Mouse (Mus musculus) heart, postnatal 36 days (tissue): ENCODE data around the gene Atp8b4. TPM values are rescaled to one million over a fixed set of nuclear protein-coding genes. Genes with fewer than 3 reads are reported as not detected.
"Not testable (repeated sequence)": the region's sequence is repeated elsewhere in the genome, so short reads cannot be mapped to it uniquely, and the experiment has no call there.

ENCODE experiments used
- DNase-seq, 2 experiments: peaks; one replicate each; pipeline ENCODE4 v3.0.0; 2021 to 2022
- intact Hi-C: fragments of 180-260 bp; cut with DNase I; formaldehyde crosslinking; loops from one replicate; pipeline ENCODE4 v1.15.1; 2025
- total RNA-seq, 2 experiments: library from RNA; stranded (reverse); gene quantifications; 2 replicates each; pipeline ENCODE4 v1.2.3; 2021

The Atp8b4 gene
- total RNA-seq, 2 experiments from 2014 or later, result 0.42 to 0.79 TPM

DNA sequence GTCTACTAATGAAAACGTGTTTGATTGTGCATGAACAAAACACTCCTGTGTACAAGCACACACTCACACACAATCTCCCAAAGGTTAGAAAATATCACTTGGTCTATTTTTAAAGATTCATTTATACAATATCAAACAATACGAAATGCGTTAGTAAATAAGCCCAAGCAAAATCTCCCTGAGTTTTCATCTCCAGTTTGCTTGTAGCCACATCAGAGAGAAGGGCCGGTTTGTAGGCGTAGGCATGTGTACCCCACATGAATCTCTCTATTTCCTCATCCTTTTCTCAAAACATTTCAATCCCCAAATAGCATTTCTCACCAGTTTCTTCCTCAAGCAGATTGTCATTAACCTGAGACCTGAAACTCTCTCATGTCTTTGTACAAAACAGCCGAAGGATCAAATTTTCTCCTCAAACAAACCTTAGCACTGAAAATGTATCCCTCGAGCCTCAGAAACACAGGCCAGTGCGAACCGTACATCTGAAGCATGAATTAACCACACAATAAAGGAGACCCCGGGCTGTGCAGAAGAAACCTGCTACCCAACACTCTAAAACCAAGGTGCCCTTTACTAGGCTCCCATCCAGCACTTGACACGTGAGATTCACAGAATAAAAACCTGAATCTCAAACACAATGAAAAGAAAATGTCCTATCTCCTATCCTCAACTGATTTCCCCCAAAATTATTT is 1.6 kb downstream of the Atp8b4 start:
- no peak for DNase-seq

DNA sequence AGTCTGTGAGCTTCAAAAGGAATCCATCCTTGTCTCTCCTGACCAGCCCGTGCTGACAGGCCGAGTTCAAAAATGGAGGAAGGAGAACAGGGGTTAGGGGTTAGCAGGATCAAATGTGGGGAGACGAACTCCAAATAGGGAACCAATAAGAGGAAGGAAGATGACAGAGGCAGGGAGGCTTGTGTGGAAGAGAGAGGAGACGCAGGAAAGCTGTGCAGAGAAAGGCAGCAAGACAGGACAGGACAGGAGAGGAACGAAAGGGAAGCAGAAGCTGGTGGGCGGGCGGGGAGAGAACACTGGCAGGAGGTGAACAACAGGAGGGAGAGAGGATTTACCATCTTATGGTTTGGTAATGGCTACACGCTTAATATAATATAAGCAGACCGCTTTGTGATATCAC is 3.6 kb downstream of the Atp8b4 start:
- DNase-seq, result no peak
- intact Hi-C loops, result no loop called here

More for the DNA sequence above, 1.6 kb downstream of the Atp8b4 start:
- intact Hi-C loops, result no loop called here

DNA sequence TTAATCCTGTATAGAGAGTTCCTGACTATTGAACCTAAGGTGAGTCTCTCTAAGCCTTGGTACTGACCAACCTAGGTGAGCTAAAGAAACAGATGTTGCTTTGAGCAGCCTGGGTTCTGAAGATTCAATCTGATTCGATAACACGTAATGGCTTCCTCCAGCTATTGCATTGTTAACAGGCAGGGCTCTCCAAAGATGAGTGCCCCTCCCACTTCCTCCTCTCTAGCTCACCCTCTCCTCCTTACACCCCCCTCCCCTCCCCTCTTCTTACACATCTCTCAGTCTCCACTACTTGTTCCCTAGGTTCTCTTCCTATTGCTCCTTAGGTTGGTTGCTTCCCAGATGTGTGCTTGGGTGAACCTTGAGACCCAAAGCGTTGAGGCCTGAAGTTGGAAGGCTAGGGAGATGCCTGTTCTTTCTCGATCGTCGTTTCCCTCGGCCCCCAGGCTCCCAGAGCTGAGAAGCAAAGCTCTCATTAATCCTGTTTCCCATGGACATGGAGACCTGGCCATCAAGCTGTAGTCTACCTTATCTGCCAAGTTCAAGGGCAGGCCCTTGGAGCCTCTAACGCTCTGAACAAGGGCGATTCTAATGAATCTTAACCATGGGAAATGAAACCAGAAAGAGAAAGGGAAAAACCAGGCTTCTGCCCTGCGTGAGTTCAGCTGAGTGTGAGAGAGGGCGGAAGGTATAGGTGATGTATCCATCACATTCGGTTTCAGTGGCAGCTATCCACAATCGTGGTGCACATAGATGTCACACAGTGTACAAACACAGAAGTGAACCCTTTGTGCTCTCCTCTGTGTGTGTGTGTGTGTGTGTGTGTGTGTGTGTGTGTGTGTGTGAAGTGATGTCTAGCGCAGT is 4.4 kb downstream of the Atp8b4 start:
- DNase-seq, result no peak
- intact Hi-C loops, result no loop called here

DNA sequence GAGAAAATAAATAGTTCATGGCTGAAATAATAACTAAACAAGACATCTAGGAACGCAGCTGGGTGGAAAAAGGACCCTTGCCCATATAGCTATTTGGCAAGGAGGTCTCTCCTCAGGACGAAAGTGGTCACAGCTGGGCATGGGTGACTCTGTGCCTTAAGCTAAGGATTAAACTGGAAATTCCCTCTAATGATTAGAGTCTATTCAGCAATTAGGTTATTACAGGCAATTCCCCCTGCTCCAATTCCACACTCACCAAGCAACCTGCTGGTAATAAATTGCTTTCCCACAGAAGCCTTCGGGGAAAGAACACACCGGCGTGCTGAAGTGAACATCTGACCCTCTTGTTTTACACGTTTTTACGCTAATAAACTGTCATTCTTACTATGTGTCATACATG is 5.2 kb downstream of the Atp8b4 start:
- DNase-seq, result no peak
- intact Hi-C loops, result no loop called here

DNA sequence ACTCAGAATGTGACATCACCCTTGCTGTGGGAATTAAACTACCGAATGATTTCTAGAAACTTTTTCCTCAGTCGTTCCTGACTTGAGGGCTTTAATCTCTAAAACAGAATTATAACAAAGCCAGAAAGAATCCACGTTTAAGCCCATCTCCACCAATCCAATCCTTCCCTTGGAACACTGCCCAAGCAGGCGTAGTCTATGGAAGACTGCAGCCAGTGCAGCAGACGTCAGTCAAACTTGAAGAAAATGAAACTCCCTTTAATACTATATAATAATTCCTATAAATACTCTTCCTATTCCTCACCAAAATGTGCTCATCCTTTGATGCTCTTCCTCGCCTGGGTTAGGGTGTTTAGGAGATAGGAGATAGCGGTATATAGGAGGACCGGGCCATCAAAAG is 7.2 kb downstream of the Atp8b4 start:
- DNase-seq, result no peak
- intact Hi-C loops, result no loop called here

DNA sequence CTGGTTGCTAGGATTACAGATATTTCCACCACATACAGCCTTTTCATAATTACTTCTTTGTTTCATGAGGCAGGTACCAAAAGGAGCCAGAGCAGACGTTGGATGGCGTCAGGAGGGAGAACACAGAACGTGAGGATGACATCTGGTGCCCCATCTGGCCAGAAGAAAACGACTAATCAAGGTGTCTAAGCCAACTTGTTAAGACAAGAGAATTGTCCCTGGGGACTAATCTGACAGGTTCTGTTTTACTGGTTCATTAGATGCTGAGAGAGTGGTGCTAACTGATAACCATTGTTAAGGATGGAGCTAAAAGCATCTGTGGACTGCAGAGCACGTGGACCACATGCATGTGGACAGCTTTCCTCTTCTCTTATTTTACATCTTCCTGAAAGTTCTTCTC is 7.8 kb downstream of the Atp8b4 start:
- intact Hi-C loops, result no loop called here

DNA sequence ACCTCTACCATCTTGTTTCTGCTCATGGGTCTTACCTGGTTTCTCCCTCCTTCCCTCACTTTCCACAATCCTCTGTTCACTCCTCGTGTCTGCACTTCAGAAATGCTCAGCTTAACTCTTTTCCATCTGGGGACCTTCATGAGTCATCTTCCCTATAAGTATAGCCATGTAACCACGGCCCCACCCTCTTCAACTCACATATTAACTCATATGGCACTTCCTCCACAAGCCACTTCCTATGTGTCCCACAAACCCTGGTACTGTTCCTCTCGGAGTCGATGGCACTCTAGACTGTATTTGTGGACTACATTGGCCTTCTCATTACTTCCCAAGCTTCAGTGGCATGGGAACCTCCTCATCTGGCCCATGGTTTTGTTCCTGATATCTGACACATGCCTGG is 9.0 kb downstream of the Atp8b4 start:
- intact Hi-C loops, result no loop called here
- DNase-seq, result no peak

More for the DNA sequence above, 7.8 kb downstream of the Atp8b4 start:
- no peak for DNase-seq

DNA sequence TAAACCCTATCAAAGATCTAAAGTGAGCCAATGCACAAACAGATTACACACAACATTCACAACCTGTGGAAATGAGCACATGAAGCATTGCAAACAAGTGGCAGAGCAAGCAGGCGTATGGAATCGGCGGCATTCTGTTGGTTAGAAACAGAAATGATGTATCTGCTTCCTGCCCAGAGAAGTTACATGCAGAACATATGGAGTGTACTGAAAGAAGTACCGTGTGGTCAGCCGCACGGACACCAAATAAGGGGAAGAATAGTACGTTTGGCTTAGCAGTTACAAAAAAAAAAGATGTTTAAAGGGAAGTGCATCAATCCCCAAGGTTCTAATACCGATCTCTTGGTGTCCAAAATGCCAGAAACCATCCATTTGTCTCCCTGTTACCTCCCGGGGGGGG is 9.9 kb downstream of the Atp8b4 start:
- no peak for DNase-seq
- intact Hi-C loops, result no loop called here

DNA sequence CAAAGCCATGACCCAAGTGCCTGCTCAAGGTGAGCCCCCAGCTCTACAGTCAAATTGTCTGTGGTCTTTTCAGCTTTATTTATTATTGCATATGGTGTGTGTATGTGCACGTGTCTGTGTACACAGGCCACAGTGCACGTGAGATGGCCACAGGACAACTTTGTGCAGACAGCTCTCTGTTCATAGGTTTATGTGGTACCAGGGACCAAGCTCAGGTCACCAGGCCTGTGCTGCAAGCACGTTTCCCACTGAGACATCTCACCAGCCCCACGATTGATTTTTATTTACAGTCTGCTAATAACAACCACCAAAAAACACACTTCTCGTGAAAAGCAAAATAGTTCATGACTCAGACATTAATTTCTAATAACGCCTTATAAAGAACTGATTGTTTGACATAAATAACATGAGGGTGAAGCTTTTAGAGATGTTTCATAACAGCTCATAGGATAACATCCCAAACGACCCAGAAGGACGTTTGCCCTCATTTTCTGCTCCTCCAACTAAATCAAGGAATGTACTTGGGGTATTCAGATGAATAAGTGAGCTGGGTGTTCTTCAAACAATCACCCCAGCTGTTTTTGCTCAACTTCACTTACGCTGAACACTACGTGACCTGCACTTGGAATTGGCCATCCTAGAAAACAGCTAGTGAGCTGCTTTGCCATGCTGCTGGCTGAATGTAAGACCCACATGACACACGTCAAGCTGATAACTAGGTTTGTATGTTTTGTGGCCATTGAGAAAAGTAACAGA is 15.0 kb downstream of the Atp8b4 start:
- no peak for DNase-seq
- intact Hi-C loops, result no loop called here

DNA sequence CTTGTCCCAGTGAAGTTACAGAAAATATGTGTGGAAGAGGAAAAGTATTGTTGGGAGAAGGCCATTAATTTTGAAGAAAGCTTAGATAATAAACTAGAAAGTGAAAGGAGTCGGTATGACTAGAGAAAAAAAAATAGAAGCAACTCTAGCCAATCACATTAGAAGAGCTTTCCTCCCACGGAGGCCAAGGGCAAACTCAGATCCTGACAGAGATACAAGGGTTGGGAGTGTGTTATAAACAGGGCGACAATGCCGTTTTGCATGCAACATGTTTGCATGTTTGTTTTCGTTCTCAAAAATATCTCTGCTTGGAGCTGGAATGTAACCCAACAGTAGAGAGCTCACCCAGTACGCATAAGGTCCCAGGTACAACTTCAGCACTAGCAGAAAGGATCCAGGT is 17.1 kb downstream of the Atp8b4 start:
- intact Hi-C loops, result no loop called here
- no peak for DNase-seq

DNA sequence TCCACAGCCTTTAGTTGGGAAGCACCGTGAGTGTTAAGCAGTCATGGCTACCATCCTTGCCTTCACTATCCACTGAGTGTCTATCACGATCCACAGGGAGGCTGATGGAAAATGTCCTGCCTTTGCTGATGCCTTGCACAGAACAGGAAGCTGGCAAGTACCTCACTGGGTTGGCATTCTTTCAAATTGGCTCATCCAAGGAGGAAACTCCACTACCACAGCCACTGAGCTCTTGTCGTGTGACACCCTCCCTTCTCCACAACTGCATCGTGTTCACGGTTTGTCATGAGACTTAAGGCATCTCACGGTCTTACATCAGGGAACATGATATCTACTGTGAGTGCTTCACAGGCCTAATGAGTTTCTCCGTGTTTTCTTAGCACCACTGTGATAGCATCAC is 22.9 kb downstream of the Atp8b4 start:
- no peak for DNase-seq
- intact Hi-C loops, result no loop called here

DNA sequence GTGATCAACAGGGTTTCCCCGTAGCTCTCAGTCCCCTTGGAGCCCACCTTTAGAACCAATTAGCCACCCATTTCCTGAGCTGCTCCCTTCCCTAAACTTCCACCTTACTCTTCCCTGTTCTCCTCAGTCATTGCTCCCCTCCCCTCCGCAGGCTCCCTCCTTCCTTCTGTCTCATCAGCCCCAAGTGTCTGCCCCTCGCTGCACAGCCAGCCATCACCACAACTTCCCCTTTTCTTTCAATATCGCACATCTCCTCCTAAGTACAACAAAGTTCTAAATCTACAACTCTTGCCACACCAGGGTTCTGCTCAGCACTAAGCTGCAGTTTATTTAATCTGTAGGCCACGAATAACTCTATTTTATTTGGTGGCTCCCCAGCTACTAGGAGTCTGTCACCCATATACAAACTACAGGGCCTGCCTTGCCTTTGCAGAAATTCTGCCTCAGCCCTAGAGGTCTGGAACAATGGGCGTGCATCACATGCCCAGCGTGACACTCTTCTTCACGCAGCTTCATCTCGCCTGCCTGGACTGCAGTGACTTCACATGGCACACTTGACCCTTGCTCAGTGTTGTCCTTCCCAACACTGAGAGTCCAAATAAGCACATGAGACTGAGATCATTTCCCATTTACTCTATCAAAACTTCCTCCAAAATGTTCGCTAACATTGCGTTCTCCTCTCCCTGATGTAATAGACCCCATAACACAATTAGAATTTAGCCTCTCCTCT is 24.6 kb downstream of the Atp8b4 start:
- DNase-seq, result no peak
- intact Hi-C loops, result no loop called here

DNA sequence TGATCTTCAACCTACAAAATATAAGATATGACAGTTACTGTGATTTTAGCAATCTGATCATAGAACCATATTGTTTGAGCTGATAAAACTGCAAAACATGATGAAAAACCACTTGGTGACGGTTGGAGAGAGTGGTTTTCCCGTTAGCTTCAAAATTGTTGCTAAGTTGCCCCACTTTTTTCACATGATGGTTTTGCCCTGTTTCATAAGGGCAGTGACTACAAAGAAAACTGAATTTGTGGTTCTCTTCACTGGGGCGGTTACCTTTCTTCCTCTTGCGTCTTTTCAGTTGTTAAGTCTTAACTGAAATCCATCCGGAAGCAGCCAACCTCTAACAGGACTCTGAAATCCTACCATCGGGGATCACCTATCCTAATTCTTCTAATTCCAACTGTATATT is 26.5 kb downstream of the Atp8b4 start:
- intact Hi-C loops, result no loop called here
- DNase-seq, result no peak

DNA sequence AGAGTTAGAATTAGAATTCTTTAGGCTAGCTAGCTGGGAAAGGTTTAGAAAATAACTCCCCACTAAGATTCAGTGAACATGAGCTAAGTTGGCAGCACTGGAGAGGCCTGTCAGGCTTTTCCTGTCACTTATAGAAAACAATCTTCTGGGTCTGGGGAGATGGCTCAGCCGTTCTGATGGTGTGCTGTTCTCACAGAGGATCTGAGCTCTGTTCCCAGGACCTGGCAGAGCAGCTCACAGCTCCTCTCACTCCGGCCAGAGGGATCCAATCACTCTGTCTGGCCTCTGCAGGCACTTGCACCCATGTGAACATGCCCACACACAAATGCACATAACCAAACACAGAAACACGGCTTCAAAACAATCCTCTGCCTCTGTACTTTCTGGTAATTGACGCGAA is 27.6 kb downstream of the Atp8b4 start:
- DNase-seq, result no peak
- intact Hi-C loops, result no loop called here

DNA sequence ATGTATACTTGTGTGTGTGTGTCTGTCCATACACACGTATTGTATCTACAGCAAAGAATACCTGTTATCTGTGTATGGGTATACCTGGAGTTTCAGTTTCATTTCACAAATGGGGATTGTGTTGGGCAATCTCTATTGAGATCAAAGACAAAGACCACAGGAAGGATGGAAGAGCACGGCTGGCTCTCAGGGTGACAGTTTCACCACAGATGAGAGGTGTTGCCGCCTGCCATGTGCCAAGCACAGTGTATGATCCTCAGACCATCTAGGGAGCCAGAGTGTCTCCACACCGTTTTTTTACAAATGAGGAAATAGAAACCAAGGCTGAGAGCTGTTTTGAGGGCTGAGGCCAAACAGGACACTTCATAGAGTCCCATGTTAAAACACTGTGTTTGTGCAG is 32.7 kb downstream of the Atp8b4 start:
- no peak for DNase-seq
- intact Hi-C loops, result no loop called here

DNA sequence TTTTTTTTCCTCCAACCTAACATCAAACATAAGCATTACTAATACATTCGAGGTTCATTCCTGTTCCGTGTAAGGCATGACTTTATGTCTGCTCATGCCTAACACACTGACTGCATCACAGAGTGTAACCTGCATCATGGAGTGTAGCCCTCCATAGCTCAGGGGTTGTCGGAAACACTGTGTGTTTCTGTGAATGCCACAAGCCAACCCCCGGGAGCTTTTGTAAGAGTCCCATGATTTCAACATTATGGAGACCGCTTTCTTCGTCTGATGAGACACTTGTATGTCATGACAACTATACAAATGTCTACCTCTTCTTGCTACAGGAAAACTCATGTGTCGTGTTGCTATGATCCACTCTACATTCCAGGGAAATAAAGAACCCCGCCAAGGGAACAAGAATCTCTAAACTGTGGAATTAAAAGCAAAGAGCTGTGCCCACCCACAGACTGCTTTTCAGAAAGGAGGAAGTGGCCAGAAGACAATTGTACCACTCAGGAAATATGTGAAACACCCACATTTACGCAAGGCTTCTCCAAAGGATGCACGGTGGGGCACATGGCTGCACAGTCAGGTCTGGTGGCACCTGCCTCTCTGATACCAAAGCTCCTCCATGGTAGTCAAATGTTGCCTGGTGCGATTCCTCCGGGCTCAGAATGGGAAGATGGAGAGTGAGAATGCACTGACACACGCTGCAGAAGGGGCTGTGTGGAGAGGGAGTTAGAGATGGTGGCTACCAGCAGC is 33.9 kb downstream of the Atp8b4 start:
- intact Hi-C loops, result no loop called here
- no peak for DNase-seq

DNA sequence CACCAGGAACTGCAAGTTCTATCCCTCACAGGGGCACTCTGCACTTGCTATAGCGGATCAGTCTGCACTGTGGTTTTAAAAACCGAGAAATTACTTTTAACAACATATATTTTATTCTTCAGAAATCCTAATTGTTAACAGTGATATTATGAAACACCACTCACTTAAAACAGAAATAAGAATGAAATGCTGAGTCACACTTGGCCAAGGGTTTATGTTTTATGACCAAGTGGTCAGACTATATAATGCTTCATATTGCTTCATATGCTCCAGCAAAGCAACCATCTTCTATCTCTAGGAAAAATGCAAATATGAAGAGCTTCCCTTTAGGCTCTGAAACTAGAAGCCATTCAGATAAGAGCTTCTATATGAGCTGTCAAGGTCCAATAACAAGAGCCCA is 41.8 kb downstream of the Atp8b4 start:
- intact Hi-C loops, result no loop called here
- DNase-seq, result no peak

DNA sequence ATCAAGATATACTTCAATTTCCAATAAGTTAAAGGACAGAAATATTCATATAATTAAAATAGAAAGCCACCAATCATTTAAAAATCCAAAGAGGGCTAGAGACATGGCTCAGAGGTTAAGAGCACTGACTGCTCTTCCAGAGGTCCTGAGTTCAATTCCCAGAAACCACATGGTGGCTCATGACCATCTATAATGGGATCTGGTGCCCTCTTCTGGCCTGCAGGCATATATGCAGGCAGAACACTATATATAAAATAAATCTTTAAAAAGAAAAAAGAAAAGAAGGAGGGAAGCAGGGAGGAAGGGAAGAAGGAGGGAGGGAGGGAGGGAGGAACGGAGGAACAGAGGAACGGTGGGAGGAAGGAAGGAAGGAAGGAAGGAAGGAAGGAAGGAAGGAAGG is 42.7 kb downstream of the Atp8b4 start:
- DNase-seq, intact Hi-C loops: not testable (repeated sequence)

DNA sequence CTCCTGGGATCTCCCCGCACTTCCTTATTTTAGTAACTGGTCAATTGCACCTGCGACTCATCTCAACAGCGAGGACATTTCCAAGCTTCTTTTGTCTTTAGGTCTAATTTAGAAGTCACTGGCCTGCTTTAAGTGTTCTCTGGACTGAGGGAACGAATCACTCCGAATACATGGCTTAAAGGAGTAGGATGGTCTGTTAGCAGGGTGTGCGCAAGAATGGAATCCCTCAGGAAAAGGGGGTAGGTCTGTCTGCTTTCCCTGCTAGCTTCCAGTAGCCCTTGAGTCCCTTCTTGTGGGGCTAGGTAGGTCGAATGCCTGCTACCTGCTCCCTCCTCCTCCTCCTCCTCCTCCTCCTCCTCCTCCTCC is 49.6 kb downstream of the Atp8b4 start:
- no peak for DNase-seq
- intact Hi-C loops, result no loop called here
